Mouse (Mus musculus) lung, postnatal 0 days (tissue): ENCODE results near the gene Fam189a1.

Experiments used
- CTCF ChIP-seq: IDR thresholded peaks from 2 replicates; pipeline ENCODE4 v1.5.1; 2016; ENCODE audit warnings: antibody characterized with exemption, mild to moderate bottlenecking
- EP300 ChIP-seq: IDR thresholded peaks from 2 replicates; pipeline ENCODE4 v1.6.1; 2016; ENCODE audit warnings: antibody characterized with exemption, mild to moderate bottlenecking, control low read depth

- no peak for TF ChIP-seq CTCF
- no peak for TF ChIP-seq EP300
These were observed 90.9 kb downstream of the Fam189a1 start for GRCm38 (mm10) chr7:65065457-65065856.
